Mouse (Mus musculus): ENCODE measurements at regions not wholly inside any gene's neighbourhood (a gene's known extent, or its start where the extent isn't known, plus 50 kb on each side); places are given as distances from the start of the nearest gene placed in this dataset.

DNA sequence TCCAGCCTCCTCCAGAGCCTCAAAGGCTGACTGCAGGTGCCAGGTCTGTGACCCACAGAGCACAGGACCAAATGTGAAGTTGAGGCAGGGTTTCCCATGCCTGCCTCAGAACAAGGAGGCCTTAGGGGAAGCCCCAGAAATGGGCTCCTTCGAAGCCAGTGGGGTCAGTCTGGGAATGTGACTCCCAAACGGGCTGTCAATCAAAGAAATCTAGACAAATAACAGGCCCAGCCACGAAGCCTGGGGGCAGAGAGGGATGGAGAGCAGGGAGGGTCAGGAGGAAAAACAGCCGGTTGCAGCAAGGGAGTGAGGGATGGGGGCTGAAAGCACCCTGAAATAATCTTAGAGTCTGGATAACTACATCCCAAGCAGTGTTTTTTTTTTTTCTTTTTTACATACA is 50.4 kb upstream of the Pkdcc start:
- TF ChIP-seq CTCF (conservative IDR thresholded peaks at IDR 0.05; ENCODE audit: insufficient read depth, insufficient read length, low read depth, low read length), result no peak
- TF ChIP-seq POLR2A (IDR thresholded peaks at IDR 0.05; ENCODE audit: low read depth, low read length), result no peak

All from kidney, adult 2 months (tissue).